Mouse (Mus musculus): ENCODE measurements at regions not wholly inside any gene's neighbourhood (a gene's known extent, or its start where the extent isn't known, plus 50 kb on each side); places are given as distances from the start of the nearest gene placed in this dataset.

DNA sequence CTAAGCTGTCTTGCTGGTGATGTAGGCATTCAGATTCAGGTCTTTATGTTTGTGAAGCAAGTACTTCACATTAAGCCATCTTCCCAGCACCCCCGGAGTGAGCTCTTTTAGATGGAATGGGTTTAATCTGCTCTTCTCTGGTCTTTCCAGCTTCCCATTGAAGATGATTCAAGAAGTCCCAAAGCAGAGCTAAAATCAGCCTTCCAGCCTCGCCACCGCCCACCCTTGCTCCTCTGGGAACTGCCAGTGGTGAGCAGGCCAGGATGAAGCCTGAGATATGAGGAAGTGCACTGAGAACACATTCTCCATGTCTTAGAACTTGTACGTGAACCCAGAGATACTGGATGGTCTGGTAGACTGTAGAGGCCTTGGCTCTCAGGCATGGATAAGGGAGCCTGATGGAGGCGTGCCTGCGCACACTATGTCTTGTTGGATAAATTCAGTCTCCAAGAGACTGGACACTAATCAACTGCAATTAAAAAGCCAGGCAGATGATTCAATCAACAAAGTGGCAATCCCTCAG, 51.3 kb upstream of the Mrtfb start:
- DNase-seq (ENCODE audit: low spot score): no peak

DNA sequence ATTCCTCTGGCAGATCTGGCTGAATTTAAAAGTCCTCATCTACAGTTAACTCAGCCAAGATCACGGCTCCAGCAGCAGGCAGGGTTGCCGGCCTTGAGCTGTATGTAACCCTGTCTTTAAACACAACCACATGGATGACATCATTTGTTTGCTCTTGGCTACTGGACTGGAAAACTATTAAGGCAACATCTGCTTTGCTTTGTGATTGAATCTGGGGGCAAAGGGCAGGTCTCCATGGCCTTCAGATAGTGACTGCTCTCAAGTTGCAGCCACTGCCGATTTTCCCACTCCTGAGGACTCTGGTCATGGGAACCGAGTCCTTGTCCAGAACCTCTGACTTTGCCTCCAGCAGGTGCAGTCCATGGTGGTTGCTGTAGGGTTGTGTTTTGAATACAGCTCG, 50.4 kb upstream of the Mrtfb start:
- DNase-seq (ENCODE audit: low spot score): peak; percentile 17

All from testis, postnatal 14 days (tissue).